Mouse (Mus musculus): ENCODE data around the gene Tmem104. TPM values are rescaled to one million over a fixed set of nuclear protein-coding genes. Genes with fewer than 3 reads are reported as not detected.

The Tmem104 gene
- 8.3 and 9.7 TPM in 2 replicates for polyA plus RNA-seq (2015; fragmentation: Nextera tagmentation; extraction: Ambion mirVana)

- WGBS = under 1% methylated on average over 39 of the region's 39 CpGs
- Histone ChIP-seq H3K4me1 (ENCODE audit: control insufficient read depth, insufficient read depth, low read length) (peaks cover 11% of the 10 kb centered on the region), H3K4me2 (ENCODE audit: low read depth, low read length) (peak within 1 kb of the TSS; percentile 97), H3K27ac (ENCODE audit: low read length) (peak within 1 kb of the TSS; percentile 84), H3K36me3 (ENCODE audit: control insufficient read depth, insufficient read depth, low read length) (no peaks in the 10 kb centered on the region), H3K9ac (ENCODE audit: low read length) (peak within 1 kb of the TSS; percentile 85), H3K27me3 (ENCODE audit: control insufficient read depth, insufficient read depth, low read length) (no peaks in the 10 kb centered on the region), H3K9me3 (replicated peaks; ENCODE audit: control insufficient read depth, low read length) (no peaks in the 10 kb centered on the region), H3K4me3 (replicated peaks; ENCODE audit: low read length) (peak within 1 kb of the TSS; percentile 75)
- peak; percentile 94 for ATAC-seq (ENCODE audit: insufficient read depth, low FRiP score)
These were observed at the start of gene Tmem104 for GRCm38 (mm10) chr11:115187224-115187639. Tmem104 (plus strand) TSS chr11:115187487.

GRCm38 (mm10) chr11:115138597-115139262 is 48.6 kb upstream of the Tmem104 start:
- Histone ChIP-seq H3K4me1 (ENCODE audit: control insufficient read depth, insufficient read depth, low read length) (no peaks in the 10 kb centered on the region), H3K36me3 (ENCODE audit: control insufficient read depth, insufficient read depth, low read length) (no peaks in the 10 kb centered on the region), H3K27me3 (ENCODE audit: control insufficient read depth, insufficient read depth, low read length) (no peaks in the 10 kb centered on the region), H3K9me3 (replicated peaks; ENCODE audit: control insufficient read depth, low read length) (no peaks in the 10 kb centered on the region), H3K9ac (ENCODE audit: low read length) (no peak overlapping the region), H3K27ac (ENCODE audit: low read length) (no peak overlapping the region), H3K4me2 (ENCODE audit: low read depth, low read length) (no peak overlapping the region), H3K4me3 (replicated peaks; ENCODE audit: low read length) (no peak overlapping the region)
- no peak for ATAC-seq (ENCODE audit: insufficient read depth, low FRiP score)
- 73% methylated on average over 5 of the region's 5 CpGs for WGBS

- no peaks in the 10 kb centered on the region for H3K36me3 ChIP-seq (ENCODE audit: control insufficient read depth, insufficient read depth, low read length)
- no peak for ATAC-seq (ENCODE audit: insufficient read depth, low FRiP score)
These were observed 45.3 kb upstream of the Tmem104 start for GRCm38 (mm10) chr11:115141970-115142369.

GRCm38 (mm10) chr11:115147813-115148212 is 39.5 kb upstream of the Tmem104 start:
- Histone ChIP-seq H3K36me3 (ENCODE audit: control insufficient read depth, insufficient read depth, low read length) (no peaks in the 10 kb centered on the region), H3K9ac (ENCODE audit: low read length) (no peak overlapping the region), H3K27me3 (ENCODE audit: control insufficient read depth, insufficient read depth, low read length) (no peaks in the 10 kb centered on the region), H3K4me3 (replicated peaks; ENCODE audit: low read length) (no peak overlapping the region), H3K4me1 (ENCODE audit: control insufficient read depth, insufficient read depth, low read length) (no peaks in the 10 kb centered on the region), H3K27ac (ENCODE audit: low read length) (no peak overlapping the region), H3K4me2 (ENCODE audit: low read depth, low read length) (no peak overlapping the region), H3K9me3 (replicated peaks; ENCODE audit: control insufficient read depth, low read length) (0 out of 2 replicates have a peak, but pooled peaks cover 4% of the 10 kb centered on the region)
- 85% methylated on average over 4 of the region's 4 CpGs for WGBS
- ATAC-seq (ENCODE audit: insufficient read depth, low FRiP score) = no peak

More at GRCm38 (mm10) chr11:115141970-115142369, 45.3 kb upstream of the Tmem104 start:
- WGBS = 84% methylated on average over 2 of the region's 2 CpGs
- Histone ChIP-seq H3K27me3 (ENCODE audit: control insufficient read depth, insufficient read depth, low read length) (no peaks in the 10 kb centered on the region), H3K9me3 (replicated peaks; ENCODE audit: control insufficient read depth, low read length) (no peaks in the 10 kb centered on the region), H3K27ac (ENCODE audit: low read length) (no peak overlapping the region), H3K9ac (ENCODE audit: low read length) (no peak overlapping the region), H3K4me2 (ENCODE audit: low read depth, low read length) (no peak overlapping the region), H3K4me3 (replicated peaks; ENCODE audit: low read length) (no peak overlapping the region), H3K4me1 (ENCODE audit: control insufficient read depth, insufficient read depth, low read length) (no peaks in the 10 kb centered on the region)

- H3K9me3 ChIP-seq (replicated peaks; ENCODE audit: control insufficient read depth, low read length) = 0 out of 2 replicates have a peak, but pooled peaks cover 4% of the 10 kb centered on the region
- 56% methylated on average over 6 of the region's 6 CpGs for WGBS
- ATAC-seq (ENCODE audit: insufficient read depth, low FRiP score) = no peak
- 0 out of 2 replicates have a peak, but pooled peaks cover 7% of the 10 kb centered on the region for H3K27me3 ChIP-seq (ENCODE audit: control insufficient read depth, insufficient read depth, low read length)
- no peak overlapping the region for H3K4me2 ChIP-seq (ENCODE audit: low read depth, low read length)
- no peaks in the 10 kb centered on the region for H3K36me3 ChIP-seq (ENCODE audit: control insufficient read depth, insufficient read depth, low read length)
- H3K9ac ChIP-seq (ENCODE audit: low read length) = no peak overlapping the region
- no peak overlapping the region for H3K27ac ChIP-seq (ENCODE audit: low read length)
- H3K4me3 ChIP-seq (replicated peaks; ENCODE audit: low read length) = no peak overlapping the region
- no peaks in the 10 kb centered on the region; the same call in 1 of the 2 replicates for H3K4me1 ChIP-seq (ENCODE audit: control insufficient read depth, insufficient read depth, low read length)
These were observed 36.5 kb upstream of the Tmem104 start for GRCm38 (mm10) chr11:115150741-115151254.

GRCm38 (mm10) chr11:115151755-115152429 is 35.4 kb upstream of the Tmem104 start:
- WGBS = 4% methylated on average over 15 of the region's 15 CpGs
- H3K4me1 ChIP-seq (ENCODE audit: control insufficient read depth, insufficient read depth, low read length) = no peaks in the 10 kb centered on the region; the same call in 1 of the 2 replicates
- no peak overlapping the region for H3K27ac ChIP-seq (ENCODE audit: low read length)
- H3K9ac ChIP-seq (ENCODE audit: low read length) = no peak overlapping the region
- H3K4me2 ChIP-seq (ENCODE audit: low read depth, low read length) = peak overlapping the region; percentile 54
- no peaks in the 10 kb centered on the region for H3K36me3 ChIP-seq (ENCODE audit: control insufficient read depth, insufficient read depth, low read length)
- H3K9me3 ChIP-seq (replicated peaks; ENCODE audit: control insufficient read depth, low read length) = 0 out of 2 replicates have a peak, but pooled peaks cover 4% of the 10 kb centered on the region
- ATAC-seq (ENCODE audit: insufficient read depth, low FRiP score) = peak; percentile 53; the same call in 1 of the 2 replicates
- 0 out of 2 replicates have a peak, but pooled peaks cover 7% of the 10 kb centered on the region for H3K27me3 ChIP-seq (ENCODE audit: control insufficient read depth, insufficient read depth, low read length)
- peak overlapping the region; percentile 30 for H3K4me3 ChIP-seq (replicated peaks; ENCODE audit: low read length)

GRCm38 (mm10) chr11:115153088-115153487 is 34.2 kb upstream of the Tmem104 start:
- H3K9me3 ChIP-seq (replicated peaks; ENCODE audit: control insufficient read depth, low read length) = 0 out of 2 replicates have a peak, but pooled peaks cover 4% of the 10 kb centered on the region
- no peak overlapping the region for H3K4me2 ChIP-seq (ENCODE audit: low read depth, low read length)
- no peak overlapping the region for H3K27ac ChIP-seq (ENCODE audit: low read length)
- 0 out of 2 replicates have a peak, but pooled peaks cover 7% of the 10 kb centered on the region for H3K27me3 ChIP-seq (ENCODE audit: control insufficient read depth, insufficient read depth, low read length)
- no peaks in the 10 kb centered on the region for H3K36me3 ChIP-seq (ENCODE audit: control insufficient read depth, insufficient read depth, low read length)
- no peak overlapping the region for H3K4me3 ChIP-seq (replicated peaks; ENCODE audit: low read length)
- WGBS = 80% methylated on average over 9 of the region's 9 CpGs
- 0 out of 2 replicates have a peak overlapping the region, but pooled peaks have one; percentile 51 for H3K9ac ChIP-seq (ENCODE audit: low read length)
- peaks cover 5% of the 10 kb centered on the region; the same call in 1 of the 2 replicates for H3K4me1 ChIP-seq (ENCODE audit: control insufficient read depth, insufficient read depth, low read length)
- ATAC-seq (ENCODE audit: insufficient read depth, low FRiP score) = no peak

- under 1% methylated on average over 35 of the region's 35 CpGs for WGBS
- peak overlapping the region; percentile 51 for H3K9ac ChIP-seq (ENCODE audit: low read length)
- H3K4me1 ChIP-seq (ENCODE audit: control insufficient read depth, insufficient read depth, low read length) = peaks cover 11% of the 10 kb centered on the region; the same call in 1 of the 2 replicates
- 0 out of 2 replicates have a peak, but pooled peaks cover 4% of the 10 kb centered on the region for H3K9me3 ChIP-seq (replicated peaks; ENCODE audit: control insufficient read depth, low read length)
- peak; percentile 86 for ATAC-seq (ENCODE audit: insufficient read depth, low FRiP score)
- H3K4me3 ChIP-seq (replicated peaks; ENCODE audit: low read length) = peak overlapping the region; percentile 43
- peak overlapping the region; percentile 55 for H3K4me2 ChIP-seq (ENCODE audit: low read depth, low read length)
- no peak overlapping the region for H3K27ac ChIP-seq (ENCODE audit: low read length)
- 0 out of 2 replicates have a peak, but pooled peaks cover 7% of the 10 kb centered on the region for H3K27me3 ChIP-seq (ENCODE audit: control insufficient read depth, insufficient read depth, low read length)
- no peaks in the 10 kb centered on the region for H3K36me3 ChIP-seq (ENCODE audit: control insufficient read depth, insufficient read depth, low read length)
These were observed 33.5 kb upstream of the Tmem104 start for GRCm38 (mm10) chr11:115153699-115154292.

All from stomach, embryonic 16.5 days (tissue).